Mouse (Mus musculus) embryonic fibroblast, embryonic 13.5 days (primary cell): ENCODE data around the gene Gm20683.

Experiments used
- CTCF ChIP-seq: IDR thresholded peaks from 2 replicates; pipeline ENCODE4 v1.5.1; 2011; ENCODE audit warnings: mild to moderate bottlenecking, control low read depth, low read length, moderate library complexity, borderline replicate concordance; ENCODE audit not compliant: insufficient read depth
- POLR2A ChIP-seq: IDR thresholded peaks from 2 replicates; pipeline ENCODE4 v1.6.1; 2011; ENCODE audit warnings: low read depth, mild to moderate bottlenecking, control low read depth, low read length, moderate library complexity

DNA sequence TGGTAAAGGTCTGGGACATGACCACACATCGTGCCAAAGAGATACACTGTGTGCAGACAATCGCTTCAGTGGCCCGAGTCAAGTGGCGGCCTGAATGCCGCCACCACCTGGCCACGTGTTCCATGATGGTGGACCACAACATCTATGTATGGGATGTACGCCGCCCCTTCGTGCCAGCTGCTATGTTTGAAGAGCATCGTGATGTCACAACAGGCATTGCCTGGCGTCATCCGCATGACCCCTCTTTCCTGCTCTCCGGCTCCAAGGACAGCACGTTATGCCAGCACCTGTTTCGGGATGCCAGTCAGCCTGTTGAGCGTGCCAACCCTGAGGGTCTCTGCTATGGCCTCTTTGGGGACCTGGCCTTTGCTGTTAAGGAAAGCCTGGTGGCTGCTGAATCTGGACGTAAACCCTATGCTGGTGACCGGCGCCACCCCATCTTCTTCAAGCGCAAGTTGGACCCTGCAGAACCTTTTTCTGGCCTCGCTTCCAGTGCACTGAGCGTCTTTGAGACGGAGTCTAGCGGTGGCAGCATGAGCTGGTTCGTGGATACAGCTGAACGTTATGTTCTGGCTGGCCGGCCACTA is 15.5 kb downstream of the Gm20683 start:
- TF ChIP-seq CTCF (no peak), POLR2A (no peak)
